Mouse (Mus musculus) G1E (cell line): ENCODE results near the gene Adcy2. TPM values are rescaled to one million over a fixed set of nuclear protein-coding genes. Genes with fewer than 3 reads are reported as not detected.

ENCODE experiments used
- ATAC-seq: 2 replicates; pipeline ENCODE4 v1.8.0; 2016; ENCODE audit warnings: mild to moderate bottlenecking; ENCODE audit not compliant: insufficient number of reproducible peaks, poor library complexity, low FRiP score, severe bottlenecking; ENCODE audit errors: extremely low read depth
- DNase-seq: peaks from one replicate; pipeline ENCODE4 v3.0.0; 2012; ENCODE audit warnings: low spot score
- H3K27me3 ChIP-seq: 2 replicates; pipeline ENCODE4 v1.6.1; 2012; ENCODE audit warnings: mild to moderate bottlenecking, low read length, inconsistent platforms; ENCODE audit not compliant: insufficient read depth
- H3K36me3 ChIP-seq: replicated peaks from 2 replicates; pipeline ENCODE3; 2012; ENCODE audit warnings: mild to moderate bottlenecking, inconsistent platforms
- H3K4me1 ChIP-seq: 2 replicates; pipeline ENCODE4 v1.6.1; 2012; ENCODE audit warnings: low read depth, low read length, inconsistent platforms, mixed read lengths; ENCODE audit not compliant: insufficient read depth
- H3K4me3 ChIP-seq: 2 replicates; pipeline ENCODE4 v1.5.1; 2012; ENCODE audit warnings: low read depth, mild to moderate bottlenecking, inconsistent platforms, low read length, moderate library complexity, mixed read lengths
- H3K9me3 ChIP-seq: replicated peaks from 2 replicates; pipeline ENCODE4 v1.6.1; 2012; ENCODE audit warnings: inconsistent platforms
- CTCF ChIP-seq: IDR thresholded peaks from 2 replicates; pipeline ENCODE4 v1.5.1; 2012; ENCODE audit warnings: low read depth, low read length, inconsistent platforms, mixed read lengths
- GATA1 ChIP-seq: IDR thresholded peaks from 2 replicates; pipeline ENCODE4 v1.6.1; 2012; ENCODE audit warnings: borderline replicate concordance, low read length, inconsistent platforms, mixed read lengths
- GATA2 ChIP-seq: IDR thresholded peaks from 2 replicates; pipeline ENCODE4 v1.6.1; 2012; ENCODE audit warnings: low read depth, low read length, inconsistent platforms, borderline replicate concordance
- POLR2AphosphoS5 ChIP-seq: IDR thresholded peaks from 2 replicates; pipeline ENCODE4 v1.6.1; 2012; ENCODE audit warnings: low read depth, low read length, inconsistent platforms; ENCODE audit not compliant: insufficient replicate concordance
- TAL1 ChIP-seq: conservative IDR thresholded peaks from 2 replicates; pipeline ENCODE4 v1.6.1; 2012; ENCODE audit warnings: low read depth, low read length, inconsistent platforms, mixed read lengths
- polyA plus RNA-seq: library from polyadenylated mRNA; stranded (reverse); fragments of >175 nt; gene quantifications from 2 replicates; pipeline ENCODE4 v1.2.3, GENCODE M21; 2012
- total RNA-seq, 2 experiments: library from RNA; stranded (forward) in 1 of 2; stranded (reverse) in 1 of 2; fragments of 200-1000 nt in 1 of 2; fragments of >200 nt in 1 of 2; fragmentation: Nextera tagmentation in 1 of 2; gene quantifications; 2 replicates each; pipeline ENCODE4 v1.2.3; 2014 to 2017

Adcy2 gene
- total and polyA plus RNA-seq, 3 experiments: 0.05 TPM; not detected in 2

- Histone ChIP-seq H3K36me3 (no peaks in the 10 kb centered on the region), H3K4me1 (no peaks in the 10 kb centered on the region), H3K27me3 (no peaks in the 10 kb centered on the region), H3K4me3 (no peak overlapping the region), H3K9me3 (peaks cover 43% of the 10 kb centered on the region)
- TF ChIP-seq GATA2: no peak
- no peak for TF ChIP-seq TAL1
- no peak for TF ChIP-seq POLR2AphosphoS5
- TF ChIP-seq GATA1: no peak
- TF ChIP-seq CTCF: no peak
- DNase-seq: no peak
- no peak for ATAC-seq
These were observed 2.8 kb upstream of the Adcy2 start for GRCm38 (mm10) chr13:69002173-69002572.

DNA sequence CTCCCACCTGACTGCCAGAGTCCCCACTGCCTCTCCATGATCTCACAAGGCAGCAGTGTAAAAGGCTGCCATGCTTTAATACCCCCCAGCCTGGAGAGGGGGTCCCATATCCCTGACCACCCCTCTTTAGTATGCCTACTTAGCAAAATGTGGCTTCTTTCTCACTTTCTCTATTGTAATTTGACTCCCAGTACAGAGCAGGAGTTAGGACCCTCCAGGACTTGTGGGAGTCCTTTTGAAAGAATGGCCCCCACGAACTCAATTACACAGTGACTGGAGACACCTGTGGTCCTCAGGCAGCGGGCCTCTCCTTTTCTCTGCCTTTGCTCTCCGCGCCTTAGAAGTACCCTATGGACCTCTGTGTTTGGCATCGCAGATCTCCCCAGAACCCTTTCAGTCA, 485 bp upstream of the Adcy2 start:
- ATAC-seq (no peak), DNase-seq (no peak)
- no peak for TF ChIP-seq GATA2
- TF ChIP-seq POLR2AphosphoS5: no peak
- TF ChIP-seq GATA1: no peak
- TF ChIP-seq TAL1: no peak
- no peak for TF ChIP-seq CTCF
- H3K9me3 ChIP-seq: peaks cover 43% of the 10 kb centered on the region
- H3K36me3 ChIP-seq: no peaks in the 10 kb centered on the region
- no peaks in the 10 kb centered on the region for H3K4me1 ChIP-seq
- H3K4me3 ChIP-seq: no peak overlapping the region
- H3K27me3 ChIP-seq: no peaks in the 10 kb centered on the region

DNA sequence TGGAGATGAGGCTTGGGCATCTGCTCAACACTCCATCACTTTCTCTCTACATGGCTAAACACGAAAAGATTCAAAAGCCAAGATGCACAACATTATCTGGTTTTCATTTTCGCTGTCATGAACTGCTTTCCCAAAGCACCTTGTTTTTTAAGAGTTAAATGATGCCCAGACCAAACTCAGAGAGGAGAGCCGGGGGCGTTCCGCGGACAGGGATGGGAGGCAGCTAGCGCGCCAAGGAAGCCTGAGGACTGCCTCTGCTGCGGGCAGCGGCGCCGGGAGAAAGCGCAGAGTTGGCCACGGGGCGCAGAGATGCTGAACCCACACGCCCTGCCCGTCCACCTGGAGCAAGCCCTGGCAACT, 803 bp downstream of the Adcy2 start:
- DNase-seq (no peak), ATAC-seq (no peak)
- H3K4me1 ChIP-seq: no peaks in the 10 kb centered on the region
- no peak overlapping the region; the same call in 1 of the 2 replicates for H3K4me3 ChIP-seq
- no peak for TF ChIP-seq CTCF
- no peak for TF ChIP-seq GATA2
- no peak for TF ChIP-seq GATA1
- no peak for TF ChIP-seq TAL1
- no peak for TF ChIP-seq POLR2AphosphoS5
- no peaks in the 10 kb centered on the region for H3K36me3 ChIP-seq
- H3K9me3 ChIP-seq: peaks cover 48% of the 10 kb centered on the region
- no peaks in the 10 kb centered on the region for H3K27me3 ChIP-seq

- DNase-seq: no peak
- no peaks in the 10 kb centered on the region for H3K36me3 ChIP-seq
- TF ChIP-seq GATA1 (no peak), TAL1 (no peak), POLR2AphosphoS5 (no peak), CTCF (no peak), GATA2 (no peak)
- no peaks in the 10 kb centered on the region for H3K4me1 ChIP-seq
- no peak for ATAC-seq
- no peak overlapping the region for H3K4me3 ChIP-seq
- no peaks in the 10 kb centered on the region for H3K27me3 ChIP-seq
- H3K9me3 ChIP-seq: peaks cover 54% of the 10 kb centered on the region
These were observed 1.4 kb downstream of the Adcy2 start for GRCm38 (mm10) chr13:68997821-68998551.

DNA sequence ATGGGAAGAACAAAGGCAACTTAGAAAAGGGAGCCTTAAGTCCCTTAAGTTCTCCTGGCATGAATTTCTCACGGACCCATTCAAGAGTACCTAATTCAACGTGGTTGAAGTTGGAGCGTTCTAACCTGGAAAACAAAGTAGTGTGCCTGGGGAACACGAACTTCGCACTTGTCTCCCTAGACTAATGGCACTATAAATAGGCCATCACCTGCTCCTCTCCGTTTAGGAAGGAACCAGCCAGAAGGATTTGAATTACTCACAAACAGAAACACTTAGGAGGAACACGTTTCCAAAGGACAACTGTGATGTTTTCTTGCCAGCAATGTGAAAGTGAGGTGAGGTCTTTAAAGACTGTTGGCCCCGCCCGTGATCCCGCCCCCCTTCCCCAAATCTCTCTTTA, 2.0 kb downstream of the Adcy2 start:
- TF ChIP-seq GATA1: no peak
- TF ChIP-seq CTCF: no peak
- no peak for TF ChIP-seq POLR2AphosphoS5
- TF ChIP-seq GATA2: no peak
- no peak for TF ChIP-seq TAL1
- Histone ChIP-seq H3K4me3 (no peak overlapping the region), H3K27me3 (no peaks in the 10 kb centered on the region), H3K4me1 (no peaks in the 10 kb centered on the region), H3K9me3 (peaks cover 53% of the 10 kb centered on the region), H3K36me3 (no peaks in the 10 kb centered on the region)
- ATAC-seq (no peak), DNase-seq (no peak)

DNA sequence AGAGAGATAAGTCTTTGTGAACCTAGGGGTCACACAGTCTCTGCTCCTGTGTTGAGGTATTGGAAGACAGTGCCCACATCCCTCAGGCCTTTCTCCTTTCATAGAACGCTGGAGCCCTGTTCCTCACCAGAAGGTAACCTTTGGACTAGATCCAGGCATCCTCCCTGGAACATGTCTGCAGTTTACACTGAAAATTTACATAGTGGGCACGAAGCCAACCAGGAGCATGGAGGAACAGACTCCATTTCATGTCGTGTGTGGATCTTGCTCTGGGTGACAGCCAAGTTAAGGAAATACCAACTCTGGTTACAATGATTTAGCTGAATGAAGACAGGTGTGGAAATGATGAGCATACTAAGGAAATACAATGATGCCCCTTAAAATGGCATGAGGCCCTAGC, 2.7 kb downstream of the Adcy2 start:
- Histone ChIP-seq H3K36me3 (no peaks in the 10 kb centered on the region), H3K4me3 (no peak overlapping the region), H3K9me3 (peaks cover 53% of the 10 kb centered on the region), H3K4me1 (no peaks in the 10 kb centered on the region), H3K27me3 (no peaks in the 10 kb centered on the region)
- no peak for TF ChIP-seq POLR2AphosphoS5
- TF ChIP-seq GATA2: no peak
- TF ChIP-seq CTCF: no peak
- no peak for TF ChIP-seq GATA1
- TF ChIP-seq TAL1: no peak
- ATAC-seq (no peak), DNase-seq (no peak)
